Mouse (Mus musculus): ENCODE results near the gene Usp22.

DNA sequence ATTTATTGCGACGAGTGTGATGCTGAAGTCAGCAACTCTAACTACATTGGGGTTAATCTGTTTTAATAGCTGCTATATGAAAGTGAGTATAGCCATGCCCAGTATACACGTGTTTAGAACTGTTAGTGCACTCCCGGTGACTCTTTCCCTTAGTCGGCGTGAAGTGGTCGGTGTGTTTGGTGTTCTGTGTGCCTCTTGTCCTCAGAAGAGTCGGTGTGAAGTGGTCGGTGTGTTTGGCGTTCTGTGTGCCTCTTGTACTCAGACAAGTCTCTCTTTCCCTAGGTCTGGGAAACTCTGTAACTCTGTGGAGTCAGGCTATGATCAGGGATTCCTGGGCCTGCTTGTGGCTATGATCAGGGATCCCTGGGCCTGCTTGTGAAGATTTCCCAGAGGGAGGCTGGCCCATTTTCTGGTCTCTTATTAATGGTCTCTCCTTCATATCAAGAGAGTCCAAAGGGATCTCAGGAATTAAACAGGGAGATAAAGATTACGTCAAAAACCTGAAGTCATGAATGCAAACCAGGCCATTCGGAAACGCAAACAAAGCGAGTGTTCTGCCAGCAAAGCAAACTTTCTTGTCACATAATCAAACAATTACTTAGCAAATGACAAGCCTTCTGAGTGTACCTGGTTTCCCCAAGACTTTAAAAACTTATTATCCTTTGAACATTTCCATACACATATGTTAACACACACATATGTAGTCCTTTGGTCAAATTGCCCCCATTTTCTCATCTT is 21.9 kb upstream of the Usp22 start:
- no peak for TF ChIP-seq POLR2A (IDR thresholded peaks at IDR 0.05; ENCODE audit: low read depth, low read length)
- no peak for TF ChIP-seq CTCF (IDR thresholded peaks at IDR 0.05; ENCODE audit: extremely low read depth, insufficient read length, insufficient replicate concordance, low read depth, low read length)

Measured in small intestine, adult 2 months (tissue).